Mouse (Mus musculus) heart, postnatal 4 days (tissue): ENCODE results near the gene Rhobtb1. TPM values are rescaled to one million over a fixed set of nuclear protein-coding genes. Genes with fewer than 3 reads are reported as not detected.

Experiments used
- DNase-seq: peaks from one replicate; pipeline ENCODE4 v3.0.0; 2021
- total RNA-seq, 2 experiments: library from RNA; stranded (reverse); gene quantifications; 2 replicates each; pipeline ENCODE4 v1.2.3; 2021

Rhobtb1 gene
- total RNA-seq, 2 experiments from 2014 or later: 46.7 to 59.7 TPM

GRCm38 (mm10) chr10:69327362-69327761, 176.1 kb downstream of the Rhobtb1 start:
- no peak for DNase-seq

GRCm38 (mm10) chr10:69328029-69328655, 176.9 kb downstream of the Rhobtb1 start:
- no peak for DNase-seq

DNA sequence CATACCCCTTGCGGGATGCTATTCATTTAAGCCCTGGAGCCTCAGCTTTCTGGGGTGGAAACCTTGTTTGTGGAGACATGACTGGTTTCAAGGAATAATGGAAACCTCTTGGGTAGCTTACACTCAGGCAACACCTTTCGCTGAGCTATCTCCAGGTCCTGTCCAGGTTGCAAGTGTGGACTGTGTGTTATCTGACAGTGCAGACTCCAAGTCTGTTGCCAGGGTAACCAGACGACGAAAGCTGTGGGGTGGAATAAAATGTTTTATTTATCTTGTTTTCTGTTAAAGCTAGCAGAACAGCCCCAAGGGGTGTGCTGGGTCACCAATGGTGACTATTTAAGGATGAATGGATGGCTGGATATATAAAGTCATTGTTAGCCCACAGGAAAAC, 177.4 kb downstream of the Rhobtb1 start:
- DNase-seq: no peak

- DNase-seq: no peak
Measured at GRCm38 (mm10) chr10:69331231-69331630, 180.0 kb downstream of the Rhobtb1 start.

- DNase-seq: no peak
Measured at GRCm38 (mm10) chr10:69333212-69333611, 182.0 kb downstream of the Rhobtb1 start.

- no peak for DNase-seq
Measured at GRCm38 (mm10) chr10:69334271-69335194, 183.3 kb downstream of the Rhobtb1 start.

DNA sequence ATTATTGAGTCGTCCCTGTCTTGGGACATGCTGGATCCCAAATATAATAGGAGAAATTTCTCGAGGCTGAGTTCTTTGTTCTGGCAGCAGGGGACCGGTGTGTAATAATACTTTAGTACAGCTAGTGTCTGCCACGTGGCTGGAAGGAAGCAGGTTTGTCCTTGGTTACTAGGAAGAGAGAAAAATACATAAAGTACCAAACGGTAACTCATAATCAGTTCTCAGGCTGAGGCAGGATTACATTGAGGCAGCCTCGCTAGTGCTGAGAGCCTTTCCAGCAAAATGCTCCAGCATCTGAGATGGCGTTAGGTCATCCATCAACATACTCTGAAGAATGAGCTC, 183.9 kb downstream of the Rhobtb1 start:
- DNase-seq: no peak

GRCm38 (mm10) chr10:69335611-69336010, 184.4 kb downstream of the Rhobtb1 start:
- DNase-seq: no peak

DNA sequence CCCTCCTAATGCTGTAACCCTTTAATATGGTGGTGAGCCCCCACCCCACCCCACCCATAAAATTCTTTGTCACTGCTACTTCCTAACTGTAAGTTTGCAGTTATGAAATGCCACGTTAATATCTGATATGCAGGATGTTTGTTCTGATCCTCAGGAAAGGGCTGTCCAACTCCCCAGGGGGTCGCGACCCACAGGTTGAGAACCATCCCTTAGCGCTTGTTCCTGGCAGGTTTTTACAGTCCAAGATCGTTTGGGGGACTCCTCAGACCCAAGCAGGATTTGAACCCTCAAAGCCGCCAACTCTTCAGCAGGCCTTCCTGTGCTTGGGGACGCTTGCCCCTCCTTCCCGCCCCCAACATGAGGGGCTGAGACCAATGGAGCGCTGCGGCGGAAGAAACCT, 185.0 kb downstream of the Rhobtb1 start:
- no peak for DNase-seq

GRCm38 (mm10) chr10:69340001-69340400, 188.8 kb downstream of the Rhobtb1 start:
- no peak for DNase-seq

Other genes with a start within 250 kb of the Rhobtb1 start
- 1 to 10 TPM; 6.0 to 6.6 TPM for gene A930033H14Rik, start 61.7 kb downstream of the Rhobtb1 start, total RNA-seq
- gene Cdk1, start 201.5 kb downstream of the Rhobtb1 start, total RNA-seq: 100 to 1,000 TPM; 130 to 136 TPM
- gene Ank3, start 247.3 kb downstream of the Rhobtb1 start, total RNA-seq: 10 to 100 TPM; 84.2 to 92.8 TPM